Mouse (Mus musculus): Measurements from ENCODE around the gene Sirt2. TPM values are rescaled to one million over a fixed set of nuclear protein-coding genes. Genes with fewer than 3 reads are reported as not detected.

The Sirt2 gene
- total and polyA plus RNA-seq, 3 experiments, result 40.9 to 128 (median 68.3) TPM

DNA sequence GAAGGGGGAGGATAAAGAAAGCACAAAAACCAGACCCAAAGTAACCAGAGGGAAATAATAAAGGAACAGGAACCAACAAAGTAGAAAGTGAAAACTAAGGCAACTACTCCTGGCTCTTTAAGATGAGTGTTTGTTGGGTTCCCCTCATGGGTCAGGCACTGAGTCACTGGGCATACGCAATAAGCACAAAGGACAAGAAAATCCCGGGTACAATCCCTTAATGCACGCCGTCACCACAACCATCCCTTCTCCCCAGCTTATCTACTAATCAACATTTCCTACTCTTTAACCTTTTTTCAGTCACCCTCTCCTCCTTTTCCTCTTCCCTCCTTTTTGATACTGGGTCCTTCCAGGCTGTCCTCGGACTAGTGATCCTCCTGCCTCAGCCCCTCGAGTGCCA lies 1.3 kb upstream of the Sirt2 start:
- dilution Hi-C loops (cut with MboI; ENCODE audit: extremely low pct_ligation_motif_present, extremely low pct_unique_long_range_greater_than_20kb, low sequenced_read_pairs), result no loop called here
- no peak for TF ChIP-seq JUN (IDR thresholded peaks at IDR 0.05; ENCODE audit: insufficient read depth, low read depth, low read length)
- no peak for TF ChIP-seq MAFK (IDR thresholded peaks at IDR 0.05; ENCODE audit: insufficient replicate concordance, low read length)
- no peak for TF ChIP-seq ZC3H11A (IDR thresholded peaks at IDR 0.05; ENCODE audit: low read depth, low read length)
- no peak for TF ChIP-seq MAX (IDR thresholded peaks at IDR 0.05; ENCODE audit: low read length)
- TF ChIP-seq BHLHE40 (IDR thresholded peaks at IDR 0.05; ENCODE audit: low read depth, low read length), result no peak
- TF ChIP-seq EP300 (IDR thresholded peaks at IDR 0.05; ENCODE audit: low read length), result no peak
- no peak for TF ChIP-seq RAD21 (IDR thresholded peaks at IDR 0.05; ENCODE audit: low read depth, low read length)
- TF ChIP-seq ETS1 (conservative IDR thresholded peaks at IDR 0.05; ENCODE audit: low read depth, low read length), result no peak
- TF ChIP-seq E2F4 (IDR thresholded peaks at IDR 0.05; ENCODE audit: insufficient replicate concordance, low read depth, low read length), result no peak
- TF ChIP-seq KAT2A (IDR thresholded peaks at IDR 0.05; ENCODE audit: insufficient replicate concordance, low read length), result no peak
- no peak for TF ChIP-seq JUND (conservative IDR thresholded peaks at IDR 0.05; ENCODE audit: low read depth, low read length)
- no peak for TF ChIP-seq POLR2A (IDR thresholded peaks at IDR 0.05; ENCODE audit: low read depth, low read length)
- TF ChIP-seq NELFE (IDR thresholded peaks at IDR 0.05; ENCODE audit: low read depth, low read length), result no peak
- no peak for TF ChIP-seq MAZ (IDR thresholded peaks at IDR 0.05; ENCODE audit: low read depth, low read length)
- TF ChIP-seq HCFC1 (IDR thresholded peaks at IDR 0.05; ENCODE audit: low read depth, low read length), result no peak
- TF ChIP-seq MYC (IDR thresholded peaks at IDR 0.05; ENCODE audit: low read depth, low read length), result no peak
- TF ChIP-seq CHD1 (IDR thresholded peaks at IDR 0.05; ENCODE audit: low read depth, low read length), result no peak
- TF ChIP-seq TBP (conservative IDR thresholded peaks at IDR 0.05; ENCODE audit: low read depth, low read length), result no peak
- TF ChIP-seq PAX5 (IDR thresholded peaks at IDR 0.05; ENCODE audit: low read length), result no peak
- peak overlapping the region; percentile 76 for H3K9ac ChIP-seq (ENCODE audit: insufficient read depth, low read depth)
- no peaks in the 10 kb centered on the region for H3K27me3 ChIP-seq (replicated peaks)
- H3K36me3 ChIP-seq (replicated peaks in 1 of 2; ENCODE audit: control insufficient read depth in 1 of 2, insufficient read depth in 1 of 2, low read length in 1 of 2), result peaks cover 28 to 38% of the 10 kb centered on the region in 2 experiments
- H3K4me2 ChIP-seq (ENCODE audit: insufficient read depth, low read depth, poor library complexity, severe bottlenecking), result peak overlapping the region; percentile 74
- no peak for DNase-seq (ENCODE audit: extremely low read depth)
- peaks cover 14 to 38% of the 10 kb centered on the region in 2 experiments for H3K4me1 ChIP-seq (ENCODE audit: control insufficient read depth in 1 of 2, insufficient read depth in 2 of 2)
- H3K79me2 ChIP-seq (replicated peaks; ENCODE audit: control insufficient read depth, extremely low read depth, insufficient read depth, poor library complexity, severe bottlenecking), result peaks cover 34% of the 10 kb centered on the region
- H3K9me3 ChIP-seq (replicated peaks; ENCODE audit: low read length), result no peaks in the 10 kb centered on the region
- no peak overlapping the region for H3K27ac ChIP-seq (ENCODE audit: insufficient read depth, low read depth)
- in situ Hi-C loops (cut with MboI; ENCODE audit: low pct_ligation_motif_present, low pct_unique_long_range_greater_than_20kb, low sequenced_read_pairs), result no loop called here
- peak overlapping the region; percentile 73 to 86 (median 81) for H3K4me3 ChIP-seq (replicated peaks in 1 of 3; ENCODE audit: low read depth in 2 of 3, low read length in 2 of 3, poor library complexity in 1 of 3)

- Histone ChIP-seq H3K79me2 (replicated peaks; ENCODE audit: control insufficient read depth, extremely low read depth, insufficient read depth, poor library complexity, severe bottlenecking) (peaks cover 34% of the 10 kb centered on the region), H3K4me2 (ENCODE audit: insufficient read depth, low read depth, poor library complexity, severe bottlenecking) (peak overlapping the region; percentile 83), H3K27ac (ENCODE audit: insufficient read depth, low read depth) (no peak overlapping the region), H3K36me3 (replicated peaks in 1 of 2; ENCODE audit: control insufficient read depth in 1 of 2, insufficient read depth in 1 of 2, low read length in 1 of 2) (peaks cover 13 to 38% of the 10 kb centered on the region in 2 experiments), H3K4me1 (ENCODE audit: control insufficient read depth in 1 of 2, insufficient read depth in 2 of 2) (peaks cover 14 to 40% of the 10 kb centered on the region in 2 experiments), H3K9me3 (replicated peaks; ENCODE audit: low read length) (no peaks in the 10 kb centered on the region), H3K27me3 (replicated peaks) (no peaks in the 10 kb centered on the region), H3K4me3 (replicated peaks in 1 of 3; ENCODE audit: low read depth in 2 of 3, low read length in 2 of 3, poor library complexity in 1 of 3) (peak overlapping the region; percentile 72 to 88 (median 81)), H3K9ac (ENCODE audit: insufficient read depth, low read depth) (peak overlapping the region; percentile 84)
- in situ Hi-C loops (cut with MboI; ENCODE audit: low pct_ligation_motif_present, low pct_unique_long_range_greater_than_20kb, low sequenced_read_pairs) (no loop called here), dilution Hi-C loops (cut with MboI; ENCODE audit: extremely low pct_ligation_motif_present, extremely low pct_unique_long_range_greater_than_20kb, low sequenced_read_pairs) (no loop called here)
- DNase-seq (ENCODE audit: extremely low read depth), result no peak
- TF ChIP-seq MAZ (IDR thresholded peaks at IDR 0.05; ENCODE audit: low read depth, low read length) (no peak), CHD1 (IDR thresholded peaks at IDR 0.05; ENCODE audit: low read depth, low read length) (no peak), ZNF384 (IDR thresholded peaks at IDR 0.05; ENCODE audit: low read depth, low read length) (no peak)
These were observed 375 bp downstream of the Sirt2 start for GRCm38 (mm10) chr7:28766910-28767309.
